ENCODE assay signal across 8 mouse cellular contexts in genomic region chr19:10576690-10577561, GRCm38 (mm10). TPM values are rescaled to one million over a fixed set of nuclear protein-coding genes. Genes with fewer than 3 reads are reported as not detected.
A peak's percentile ranks its signal among the peaks of the same experiment; 100 is the strongest.
DNase-seq lines count a peak whose midpoint lies in the region; ATAC-seq and TF ChIP-seq lines count a peak whose summit lies in the region.

Cyb561a3 (plus strand) TSS chr19:10577172.
Tmem138 (minus strand) TSS chr19:10577362.

- ATAC-seq in heart, embryonic 15.5 days (replicated peaks; ENCODE audit: insufficient number of reproducible peaks, insufficient read depth, low FRiP score, low read depth): peak; percentile 91
- ATAC-seq in liver, embryonic 14.5 days (ENCODE audit: insufficient read depth): peak; percentile 93
- peak; percentile 97 for ATAC-seq in neural tube, embryonic 11.5 days (ENCODE audit: insufficient read depth, low FRiP score, low TSS enrichment)
- ATAC-seq in stomach, postnatal 0 days (ENCODE audit: low FRiP score, low TSS enrichment): peak; percentile 95

- peak within 1 kb of the TSS; percentile 83 for H3K9ac ChIP-seq in heart, embryonic 15.5 days
- peak within 1 kb of the TSS; percentile 90 for H3K9ac ChIP-seq in liver, embryonic 14.5 days (replicated peaks)
- H3K9ac ChIP-seq in neural tube, embryonic 11.5 days (ENCODE audit: low read length): peak within 1 kb of the TSS; percentile 75
- H3K9ac ChIP-seq in stomach, postnatal 0 days (ENCODE audit: low read length): peak within 1 kb of the TSS; percentile 76

- H3K4me2 ChIP-seq in heart, embryonic 15.5 days: peak within 1 kb of the TSS; percentile 82
- H3K4me2 ChIP-seq in liver, embryonic 14.5 days (ENCODE audit: low read depth): peak within 1 kb of the TSS; percentile 98
- peak within 1 kb of the TSS; percentile 85 for H3K4me2 ChIP-seq in neural tube, embryonic 11.5 days (ENCODE audit: low read depth)
- H3K4me2 ChIP-seq in stomach, postnatal 0 days (replicated peaks; ENCODE audit: low read depth): peak within 1 kb of the TSS; percentile 88

- WGBS in forebrain, embryonic 10.5 days: under 1% methylated on average over 44 of the region's 44 CpGs
- under 1% methylated on average over 44 of the region's 44 CpGs for WGBS in heart, embryonic 15.5 days
- under 1% methylated on average over 44 of the region's 44 CpGs for WGBS in liver, embryonic 14.5 days (ENCODE audit: insufficient replicate concordance)
- under 1% methylated on average over 44 of the region's 44 CpGs for WGBS in neural tube, embryonic 11.5 days
- WGBS in stomach, postnatal 0 days: under 1% methylated on average over 44 of the region's 44 CpGs

- peak within 1 kb of the TSS; percentile 72 for H3K4me3 ChIP-seq in forebrain, embryonic 10.5 days
- peak within 1 kb of the TSS; percentile 73 for H3K4me3 ChIP-seq in heart, embryonic 15.5 days
- peak within 1 kb of the TSS; percentile 89 to 93 for H3K4me3 ChIP-seq in liver, embryonic 14.5 days (ENCODE audit: insufficient read depth in 1 of 2, low read depth in 2 of 2, low read length in 2 of 2)
- peak within 1 kb of the TSS; percentile 73 for H3K4me3 ChIP-seq in neural tube, embryonic 11.5 days (ENCODE audit: low read depth, low read length)
- H3K4me3 ChIP-seq in stomach, postnatal 0 days (ENCODE audit: low read depth, low read length): peak within 1 kb of the TSS; percentile 62

- no peak; the same call in 1 of the 2 replicates for TF ChIP-seq EP300 in liver, embryonic 14.5 days (IDR thresholded peaks at IDR 0.05; ENCODE audit: low read depth)
- TF ChIP-seq EP300 in stomach, postnatal 0 days (optimal IDR thresholded peaks at IDR 0.05): no peak

- no peaks in the 10 kb centered on the region for H3K9me3 ChIP-seq in forebrain, embryonic 10.5 days
- H3K9me3 ChIP-seq in heart, embryonic 15.5 days (replicated peaks): no peaks in the 10 kb centered on the region
- H3K9me3 ChIP-seq in liver, embryonic 14.5 days (ENCODE audit: control insufficient read depth, low read length): no peaks in the 10 kb centered on the region
- H3K9me3 ChIP-seq in neural tube, embryonic 11.5 days (ENCODE audit: control insufficient read depth, low read length): no peaks in the 10 kb centered on the region
- no peaks in the 10 kb centered on the region for H3K9me3 ChIP-seq in stomach, postnatal 0 days (ENCODE audit: control insufficient read depth, low read length)

- H3K36me3 ChIP-seq in forebrain, embryonic 10.5 days (replicated peaks): peaks cover 35% of the 10 kb centered on the region
- H3K36me3 ChIP-seq in heart, embryonic 15.5 days: peaks cover 35% of the 10 kb centered on the region
- H3K36me3 ChIP-seq in liver, embryonic 14.5 days (replicated peaks; ENCODE audit: control insufficient read depth, insufficient read depth, low read depth): peaks cover 10% of the 10 kb centered on the region
- H3K36me3 ChIP-seq in neural tube, embryonic 11.5 days (ENCODE audit: control insufficient read depth, insufficient read depth, low read length): peaks cover 5% of the 10 kb centered on the region
- H3K36me3 ChIP-seq in stomach, postnatal 0 days (ENCODE audit: control insufficient read depth, insufficient read depth, low read length): peaks cover 4% of the 10 kb centered on the region; the same call in 1 of the 2 replicates

- peak; percentile 69 for TF ChIP-seq CTCF in liver, embryonic 14.5 days (IDR thresholded peaks at IDR 0.05; ENCODE audit: low read depth)
- TF ChIP-seq CTCF in stomach, postnatal 0 days (IDR thresholded peaks at IDR 0.05; ENCODE audit: low read depth): peak; percentile 78

- peak within 1 kb of the TSS; percentile 95 for H3K27ac ChIP-seq in forebrain, embryonic 10.5 days
- H3K27ac ChIP-seq in heart, embryonic 15.5 days: peak within 1 kb of the TSS; percentile 92
- H3K27ac ChIP-seq in liver, embryonic 14.5 days: peak within 1 kb of the TSS; percentile 79
- H3K27ac ChIP-seq in neural tube, embryonic 11.5 days (ENCODE audit: low read depth, low read length): peak within 1 kb of the TSS; percentile 76
- peak within 1 kb of the TSS; percentile 31 for H3K27ac ChIP-seq in stomach, postnatal 0 days (replicated peaks)

- H3K27me3 ChIP-seq in forebrain, embryonic 10.5 days (ENCODE audit: poor library complexity, severe bottlenecking): no peaks in the 10 kb centered on the region
- no peaks in the 10 kb centered on the region for H3K27me3 ChIP-seq in heart, embryonic 15.5 days
- no peaks in the 10 kb centered on the region for H3K27me3 ChIP-seq in liver, embryonic 14.5 days (ENCODE audit: control insufficient read depth, insufficient read depth, low read length)
- no peaks in the 10 kb centered on the region for H3K27me3 ChIP-seq in neural tube, embryonic 11.5 days (ENCODE audit: control insufficient read depth, insufficient read depth, low read length)
- no peaks in the 10 kb centered on the region for H3K27me3 ChIP-seq in stomach, postnatal 0 days (ENCODE audit: control insufficient read depth, insufficient read depth, low read length)

- H3K4me1 ChIP-seq in forebrain, embryonic 10.5 days: peaks cover 30% of the 10 kb centered on the region
- peaks cover 15% of the 10 kb centered on the region for H3K4me1 ChIP-seq in heart, embryonic 15.5 days (replicated peaks)
- peaks cover 11 to 19% of the 10 kb centered on the region in 2 experiments for H3K4me1 ChIP-seq in liver, embryonic 14.5 days (replicated peaks; ENCODE audit: control insufficient read depth in 2 of 2, insufficient read depth in 2 of 2, low read length in 1 of 2)
- H3K4me1 ChIP-seq in neural tube, embryonic 11.5 days (ENCODE audit: control insufficient read depth, insufficient read depth, low read length): peaks cover 2% of the 10 kb centered on the region; the same call in 1 of the 2 replicates
- H3K4me1 ChIP-seq in stomach, postnatal 0 days (replicated peaks; ENCODE audit: control insufficient read depth, insufficient read depth): no peaks in the 10 kb centered on the region

- DNase-seq in CD8-positive naive resting alpha-beta T cell, adult 2 months (ENCODE audit: low read depth in 2 of 2, low spot score in 2 of 2): peak; percentile 87 to 91
- peak; percentile 95 for DNase-seq in c-Kit-positive CD71-negative TER-119-negative erythroid progenitor cells, embryonic 14.5 days (ENCODE audit: low read depth)
- peak; percentile 93 for DNase-seq in forebrain, embryonic 10.5 days (ENCODE audit: extremely low spot score, low spot score)
- DNase-seq in kidney, postnatal 25 days: peak; percentile 93 to 95
- DNase-seq in liver, embryonic 14.5 days (ENCODE audit: low read depth in 3 of 3, low spot score in 3 of 3): peak; percentile 88 to 91 (median 88)
- peak; percentile 92 for DNase-seq in neural tube, embryonic 11.5 days (ENCODE audit: low spot score)
- DNase-seq in stomach, postnatal 0 days (ENCODE audit: low spot score): peak; percentile 94

RNA-seq across cellular contexts. Expression of gene Cyb561a3, which starts in this region (rescaled TPM):
- polyA plus RNA-seq in forebrain, embryonic 10.5 days (2016; fragmentation: Nextera tagmentation; extraction: Ambion mirVana): 15.3 and 16.7 TPM in 2 replicates
- 15.4 and 21.8 TPM in 2 replicates for polyA plus RNA-seq in heart, embryonic 15.5 days (2015; fragmentation: Nextera tagmentation; extraction: Ambion mirVana)
- polyA plus RNA-seq in liver, embryonic 14.5 days (2012; rRNA removed): 9.5 and 11.8 TPM in 2 replicates
- 11.0 and 12.9 TPM in 2 replicates for polyA plus RNA-seq in liver, embryonic 14.5 days (2014; fragmentation: Nextera tagmentation; extraction: Ambion mirVana)
- 13.2 and 14.3 TPM in 2 replicates for polyA plus RNA-seq in neural tube, embryonic 11.5 days (2014; fragmentation: Nextera tagmentation; extraction: Ambion mirVana)
- polyA plus RNA-seq in stomach, postnatal 0 days (2015; fragmentation: Nextera tagmentation; extraction: Ambion mirVana): 15.7 and 16.7 TPM in 2 replicates

RNA-seq across cellular contexts. Expression of gene Tmem138, which starts in this region (rescaled TPM):
- polyA plus RNA-seq in forebrain, embryonic 10.5 days (2016; fragmentation: Nextera tagmentation; extraction: Ambion mirVana): 62.4 and 66.2 TPM in 2 replicates
- polyA plus RNA-seq in heart, embryonic 15.5 days (2015; fragmentation: Nextera tagmentation; extraction: Ambion mirVana): 21.4 and 26.2 TPM in 2 replicates
- 7.5 and 8.3 TPM in 2 replicates for polyA plus RNA-seq in liver, embryonic 14.5 days (2012; rRNA removed)
- polyA plus RNA-seq in liver, embryonic 14.5 days (2014; fragmentation: Nextera tagmentation; extraction: Ambion mirVana): 11.5 and 12.6 TPM in 2 replicates
- 55.8 and 56.2 TPM in 2 replicates for polyA plus RNA-seq in neural tube, embryonic 11.5 days (2014; fragmentation: Nextera tagmentation; extraction: Ambion mirVana)
- 11.4 and 12.2 TPM in 2 replicates for polyA plus RNA-seq in stomach, postnatal 0 days (2015; fragmentation: Nextera tagmentation; extraction: Ambion mirVana)

Comparison
In these comparisons a context has a peak if more than half of its experiments do, and no peak if none do; other contexts are left out.
1. Peak in every context shown above with its lines: DNase-seq, ATAC-seq, H3K4me3 ChIP-seq and H3K27ac ChIP-seq.
2. H3K27ac ChIP-seq: peak in every context shown above with its lines; median percentile 95 in forebrain, embryonic 10.5 days; 92 in heart, embryonic 15.5 days; 79 in liver, embryonic 14.5 days; 76 in neural tube, embryonic 11.5 days; 31 in stomach, postnatal 0 days.